Mouse (Mus musculus) c-Kit-negative CD71-positive TER-119-positive erythroid progenitor cells, embryonic 14.5 days (primary cell): ENCODE measurements around the gene Gm16181.
"Not testable (repeated sequence)": the region's sequence is repeated elsewhere in the genome, so short reads cannot be mapped to it uniquely, and the experiment has no call there.

Experiments
- DNase-seq: peaks from one replicate; pipeline ENCODE4 v3.0.0-alpha.2; 2013; ENCODE audit warnings: low read depth, low spot score

The Gm16181 gene

GRCm38 (mm10) chr17:35232659-35233058, 12.0 kb downstream of the Gm16181 start:
- no peak for DNase-seq

- no peak for DNase-seq
Measured at GRCm38 (mm10) chr17:35233114-35233980, 12.7 kb downstream of the Gm16181 start, which contains the start of gene Atp6v1g2. Gene Atp6v1g2, plus strand, starts transcription at chr17:35233660.

GRCm38 (mm10) chr17:35234090-35234489, 13.5 kb downstream of the Gm16181 start:
- DNase-seq, result not testable (repeated sequence)

GRCm38 (mm10) chr17:35234903-35235302, 14.3 kb downstream of the Gm16181 start:
- no peak for DNase-seq

- peak; percentile 72 for DNase-seq
Measured at GRCm38 (mm10) chr17:35235614-35236389, 15.2 kb downstream of the Gm16181 start, which contains the start of gene Nfkbil1. Gene Nfkbil1, minus strand, starts transcription at chr17:35235792.

- peak; percentile 86 for DNase-seq
Measured at GRCm38 (mm10) chr17:35236390-35236746, 15.7 kb downstream of the Gm16181 start.

GRCm38 (mm10) chr17:35236996-35237395, 16.4 kb downstream of the Gm16181 start:
- DNase-seq, result no peak

- no peak for DNase-seq
Measured at GRCm38 (mm10) chr17:35237504-35237903, 16.9 kb downstream of the Gm16181 start.

GRCm38 (mm10) chr17:35239700-35240099, 19.1 kb downstream of the Gm16181 start:
- DNase-seq, result no peak

GRCm38 (mm10) chr17:35240384-35241304, 20.0 kb downstream of the Gm16181 start:
- no peak for DNase-seq

GRCm38 (mm10) chr17:35241305-35242014, 20.8 kb downstream of the Gm16181 start, which contains the start of gene Ddx39b:
Gene Ddx39b, plus strand, starts transcription at chr17:35241746.
- DNase-seq, result peak; percentile 88

- peak; percentile 60 for DNase-seq
Measured at GRCm38 (mm10) chr17:35242015-35242941, 21.6 kb downstream of the Gm16181 start.

GRCm38 (mm10) chr17:35243086-35243485, 22.5 kb downstream of the Gm16181 start:
- DNase-seq, result no peak

- DNase-seq, result no peak
Measured at GRCm38 (mm10) chr17:35244999-35245398, 24.4 kb downstream of the Gm16181 start.

- DNase-seq, result no peak
Measured at GRCm38 (mm10) chr17:35245731-35246623, 25.3 kb downstream of the Gm16181 start.

GRCm38 (mm10) chr17:35247144-35247543, 26.5 kb downstream of the Gm16181 start:
- no peak for DNase-seq

GRCm38 (mm10) chr17:35248986-35249385, 28.4 kb downstream of the Gm16181 start:
- DNase-seq, result no peak

- no peak for DNase-seq
Measured at GRCm38 (mm10) chr17:35249451-35250197, 29.0 kb downstream of the Gm16181 start.
